Mouse (Mus musculus) forebrain, embryonic 16.5 days (tissue): ENCODE results near the gene Dyrk3. TPM values are rescaled to one million over a fixed set of nuclear protein-coding genes. Genes with fewer than 3 reads are reported as not detected.

Source experiments
- ATAC-seq: fragments of 200-750 bp; cut with Nextera tagmentation; 2 replicates; pipeline ENCODE4 v1.8.0; 2017; ENCODE audit warnings: mild to moderate bottlenecking, moderate library complexity
- H3K27ac ChIP-seq: fragments of 300-500 bp; sonication (generic); 2 replicates; pipeline ENCODE4 v1.5.1; 2014; ENCODE audit warnings: low read length, control low read depth
- H3K27me3 ChIP-seq: fragments of 300-500 bp; sonication (generic); replicated peaks from 2 replicates; pipeline ENCODE4 v1.6.1; 2014; ENCODE audit warnings: low read length; ENCODE audit not compliant: control insufficient read depth, insufficient read depth
- H3K36me3 ChIP-seq: fragments of 300-500 bp; sonication (generic); 2 replicates; pipeline ENCODE4 v1.6.1; 2014; ENCODE audit not compliant: control insufficient read depth, insufficient read depth
- H3K4me1 ChIP-seq: fragments of 300-500 bp; sonication (generic); replicated peaks from 2 replicates; pipeline ENCODE4 v1.6.1; 2014; ENCODE audit warnings: low read length; ENCODE audit not compliant: control insufficient read depth, insufficient read depth
- H3K4me2 ChIP-seq: fragments of 300-500 bp; sonication (generic); 2 replicates; pipeline ENCODE4 v1.6.1; 2014; ENCODE audit warnings: mild to moderate bottlenecking, low read length, control low read depth
- H3K4me3 ChIP-seq: fragments of 300-500 bp; sonication (generic); replicated peaks from 2 replicates; pipeline ENCODE4 v1.5.1; 2014; ENCODE audit warnings: mild to moderate bottlenecking, low read length, control low read depth
- H3K9ac ChIP-seq: fragments of 300-500 bp; sonication (generic); replicated peaks from 2 replicates; pipeline ENCODE4 v1.6.1; 2014; ENCODE audit warnings: low read depth, low read length, control low read depth
- H3K9me3 ChIP-seq: fragments of 300-500 bp; sonication (generic); 2 replicates; pipeline ENCODE4 v1.6.1; 2016; ENCODE audit warnings: low read length; ENCODE audit not compliant: control insufficient read depth
- WGBS: fragments of 180-500 bp; shearing (Covaris S2); extraction: QIAGEN DNeasy Blood & Tissue Kit; methylation state at CpG from one replicate; pipeline ENCODE4 v1.1.7; 2014; 5-methylcytosine and 5-hydroxymethylcytosine counted together
- polyA plus RNA-seq: library from polyadenylated mRNA; unstranded; fragments of >200 nt; fragmentation: Nextera tagmentation; extraction: Ambion mirVana; gene quantifications from 2 replicates; pipeline ENCODE4 v1.2.1, GENCODE M21; 2015

Gene Dyrk3
- polyA plus RNA-seq, 1 experiment from 2014 or later: 19.5 TPM

- ATAC-seq: no peak
- 80% methylated on average over 4 of the region's 4 CpGs for WGBS
- Histone ChIP-seq H3K4me3 (no peak overlapping the region), H3K9me3 (no peaks in the 10 kb centered on the region), H3K4me2 (no peak overlapping the region), H3K27me3 (no peaks in the 10 kb centered on the region), H3K9ac (no peak overlapping the region), H3K36me3 (no peaks in the 10 kb centered on the region), H3K27ac (no peak overlapping the region), H3K4me1 (peaks cover 50% of the 10 kb centered on the region)
These were observed 47.3 kb downstream of the Dyrk3 start for GRCm38 (mm10) chr1:131090877-131091276.

- Histone ChIP-seq H3K36me3 (no peaks in the 10 kb centered on the region), H3K9me3 (no peaks in the 10 kb centered on the region), H3K9ac (no peak overlapping the region), H3K27ac (no peak overlapping the region), H3K27me3 (no peaks in the 10 kb centered on the region), H3K4me2 (no peak overlapping the region), H3K4me3 (no peak overlapping the region), H3K4me1 (peaks cover 50% of the 10 kb centered on the region)
- ATAC-seq: no peak
- WGBS: 90% methylated on average over 5 of the region's 5 CpGs
These were observed 47.9 kb downstream of the Dyrk3 start for GRCm38 (mm10) chr1:131090261-131090660.

GRCm38 (mm10) chr1:131089525-131090127 lies 48.5 kb downstream of the Dyrk3 start:
- H3K9me3 ChIP-seq: no peaks in the 10 kb centered on the region
- no peak overlapping the region for H3K4me2 ChIP-seq
- H3K4me1 ChIP-seq: peaks cover 46% of the 10 kb centered on the region
- no peaks in the 10 kb centered on the region for H3K36me3 ChIP-seq
- no peak overlapping the region for H3K9ac ChIP-seq
- no peaks in the 10 kb centered on the region for H3K27me3 ChIP-seq
- H3K4me3 ChIP-seq: no peak overlapping the region
- no peak overlapping the region for H3K27ac ChIP-seq
- ATAC-seq: no peak
- WGBS: 88% methylated on average over 2 of the region's 2 CpGs

GRCm38 (mm10) chr1:131088547-131088946 lies 49.6 kb downstream of the Dyrk3 start:
- Histone ChIP-seq H3K27ac (no peak overlapping the region), H3K9me3 (no peaks in the 10 kb centered on the region), H3K4me2 (no peak overlapping the region), H3K4me1 (peaks cover 41% of the 10 kb centered on the region), H3K36me3 (no peaks in the 10 kb centered on the region), H3K27me3 (no peaks in the 10 kb centered on the region), H3K4me3 (no peak overlapping the region), H3K9ac (no peak overlapping the region)
- 55% methylated on average over 11 of the region's 11 CpGs for WGBS
- no peak for ATAC-seq

- peaks cover 42% of the 10 kb centered on the region for H3K4me1 ChIP-seq
- H3K36me3 ChIP-seq: no peaks in the 10 kb centered on the region
- peak overlapping the region; percentile 49 for H3K27ac ChIP-seq
- WGBS: 43% methylated on average over 7 of the region's 7 CpGs
- no peak overlapping the region for H3K9ac ChIP-seq
- no peak overlapping the region for H3K4me2 ChIP-seq
- H3K4me3 ChIP-seq: no peak overlapping the region
- H3K9me3 ChIP-seq: no peaks in the 10 kb centered on the region
- no peak; the same call in 1 of the 2 replicates for ATAC-seq
- no peaks in the 10 kb centered on the region for H3K27me3 ChIP-seq
These were observed 51.2 kb downstream of the Dyrk3 start for GRCm38 (mm10) chr1:131086907-131087306.

- ATAC-seq: peak; percentile 53
- WGBS: 5% methylated on average over 4 of the region's 4 CpGs
- H3K4me2 ChIP-seq: no peak overlapping the region
- peaks cover 47% of the 10 kb centered on the region for H3K4me1 ChIP-seq
- no peak overlapping the region for H3K9ac ChIP-seq
- H3K4me3 ChIP-seq: no peak overlapping the region
- H3K27me3 ChIP-seq: no peaks in the 10 kb centered on the region
- H3K36me3 ChIP-seq: no peaks in the 10 kb centered on the region
- no peaks in the 10 kb centered on the region for H3K9me3 ChIP-seq
- H3K27ac ChIP-seq: peak overlapping the region; percentile 49; the same call in 1 of the 2 replicates
These were observed 52.0 kb downstream of the Dyrk3 start for GRCm38 (mm10) chr1:131085957-131086739.

GRCm38 (mm10) chr1:131085272-131085671 lies 52.9 kb downstream of the Dyrk3 start:
- H3K27me3 ChIP-seq: no peaks in the 10 kb centered on the region
- no peak overlapping the region for H3K4me3 ChIP-seq
- no peaks in the 10 kb centered on the region for H3K9me3 ChIP-seq
- no peak overlapping the region for H3K27ac ChIP-seq
- no peaks in the 10 kb centered on the region for H3K36me3 ChIP-seq
- H3K4me1 ChIP-seq: peaks cover 41% of the 10 kb centered on the region
- no peak for ATAC-seq
- H3K9ac ChIP-seq: no peak overlapping the region
- H3K4me2 ChIP-seq: no peak overlapping the region
- 72% methylated on average over 3 of the region's 3 CpGs for whole genome bisulfite sequencing

- no peak overlapping the region for H3K9ac ChIP-seq
- H3K4me1 ChIP-seq: peaks cover 50% of the 10 kb centered on the region
- no peaks in the 10 kb centered on the region for H3K36me3 ChIP-seq
- H3K4me2 ChIP-seq: no peak overlapping the region
- no peak for ATAC-seq
- H3K27me3 ChIP-seq: no peaks in the 10 kb centered on the region
- H3K4me3 ChIP-seq: no peak overlapping the region
- no peaks in the 10 kb centered on the region for H3K9me3 ChIP-seq
- H3K27ac ChIP-seq: peak overlapping the region; percentile 17; the same call in 1 of the 2 replicates
- WGBS: 27% methylated on average over 8 of the region's 8 CpGs
These were observed 53.9 kb downstream of the Dyrk3 start for GRCm38 (mm10) chr1:131084289-131084688.

- Histone ChIP-seq H3K4me1 (peaks cover 54% of the 10 kb centered on the region), H3K9me3 (no peaks in the 10 kb centered on the region), H3K27me3 (no peaks in the 10 kb centered on the region), H3K4me3 (no peak overlapping the region), H3K27ac (no peak overlapping the region), H3K4me2 (no peak overlapping the region), H3K9ac (no peak overlapping the region), H3K36me3 (no peaks in the 10 kb centered on the region)
- 79% methylated on average over 4 of the region's 4 CpGs for WGBS
- ATAC-seq: no peak
These were observed 54.5 kb downstream of the Dyrk3 start for GRCm38 (mm10) chr1:131083609-131084008.
